Mouse (Mus musculus) stomach, embryonic 14.5 days (tissue): ENCODE measurements around the gene Mybph. TPM values are rescaled to one million over a fixed set of nuclear protein-coding genes. Genes with fewer than 3 reads are reported as not detected.

Experiments
- ATAC-seq: fragments of 200-750 bp; cut with Nextera tagmentation; 2 replicates; pipeline ENCODE4 v1.8.0; 2017; ENCODE audit warnings: low read depth, moderate TSS enrichment; ENCODE audit not compliant: insufficient number of reproducible peaks, insufficient read depth, low FRiP score
- H3K27ac ChIP-seq: fragments of 300-500 bp; sonication (generic); 2 replicates; pipeline ENCODE4 v1.5.1; 2014; ENCODE audit warnings: mild to moderate bottlenecking, low read length, moderate library complexity, mixed read lengths
- H3K27me3 ChIP-seq: fragments of 300-500 bp; sonication (generic); 2 replicates; pipeline ENCODE4 v1.6.1; 2014; ENCODE audit warnings: low read length, control low read depth, mixed read lengths; ENCODE audit not compliant: control insufficient read depth, insufficient read depth
- H3K36me3 ChIP-seq: fragments of 300-500 bp; sonication (generic); 2 replicates; pipeline ENCODE4 v1.6.1; 2014; ENCODE audit warnings: mild to moderate bottlenecking, control low read depth, low read length, moderate library complexity, mixed read lengths; ENCODE audit not compliant: control insufficient read depth, insufficient read depth
- H3K4me1 ChIP-seq: fragments of 300-500 bp; sonication (generic); 2 replicates; pipeline ENCODE4 v1.6.1; 2014; ENCODE audit warnings: low read length, control low read depth, mixed read lengths; ENCODE audit not compliant: control insufficient read depth, insufficient read depth
- H3K4me2 ChIP-seq: fragments of 300-500 bp; sonication (generic); replicated peaks from 2 replicates; pipeline ENCODE4 v1.6.1; 2014; ENCODE audit warnings: low read depth, low read length, control low read depth
- H3K4me3 ChIP-seq: fragments of 300-500 bp; sonication (generic); 2 replicates; pipeline ENCODE4 v1.5.1; 2014; ENCODE audit warnings: low read depth, low read length, control low read depth
- H3K9ac ChIP-seq: fragments of 300-500 bp; sonication (generic); replicated peaks from 2 replicates; pipeline ENCODE4 v1.6.1; 2014; ENCODE audit warnings: low read depth, mild to moderate bottlenecking, control low read depth, low read length, moderate library complexity, mixed read lengths
- H3K9me3 ChIP-seq: fragments of 300-500 bp; sonication (generic); 2 replicates; pipeline ENCODE4 v1.6.1; 2016; ENCODE audit warnings: low read depth, low read length, control low read depth; ENCODE audit not compliant: control insufficient read depth
- WGBS: fragments of 180-500 bp; shearing (Covaris S2); extraction: QIAGEN DNeasy Blood & Tissue Kit; methylation state at CpG from one replicate; pipeline ENCODE4 v1.1.7; 2014; 5-methylcytosine and 5-hydroxymethylcytosine counted together
- polyA plus RNA-seq: library from polyadenylated mRNA; unstranded; fragments of >200 nt; fragmentation: Nextera tagmentation; extraction: Ambion mirVana; gene quantifications from 2 replicates; pipeline ENCODE4 v1.2.1, GENCODE M21; 2014

Mybph gene
- polyA plus RNA-seq, 1 experiment from 2014 or later: not detected

DNA sequence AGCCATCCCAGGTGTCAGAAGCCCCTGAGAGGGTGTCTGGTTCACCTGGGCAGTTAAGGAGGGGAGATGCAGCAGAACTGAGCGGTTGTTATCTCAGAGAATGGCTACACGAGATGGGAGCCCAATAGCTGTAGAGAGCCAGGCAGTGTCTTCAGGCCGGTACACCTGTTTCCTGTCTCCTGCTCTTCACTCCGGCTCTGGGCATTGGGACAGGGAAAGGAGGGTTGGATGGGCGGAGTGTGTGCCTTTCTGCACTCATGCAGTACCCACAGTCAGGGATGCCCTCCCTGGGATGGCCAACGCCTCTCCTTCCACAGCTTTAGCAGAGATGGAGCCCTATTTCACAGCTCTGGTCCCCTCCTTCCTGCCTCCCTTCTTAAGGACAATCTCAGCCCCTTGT is 17.8 kb downstream of the Mybph start:
- Histone ChIP-seq H3K9ac (no peak overlapping the region), H3K27ac (no peak overlapping the region), H3K9me3 (no peaks in the 10 kb centered on the region), H3K36me3 (no peaks in the 10 kb centered on the region), H3K4me3 (no peak overlapping the region), H3K4me1 (peaks cover 7% of the 10 kb centered on the region; the same call in 1 of the 2 replicates), H3K4me2 (no peak overlapping the region), H3K27me3 (no peaks in the 10 kb centered on the region)
- 47% methylated on average over 6 of the region's 6 CpGs for WGBS
- no peak for ATAC-seq

DNA sequence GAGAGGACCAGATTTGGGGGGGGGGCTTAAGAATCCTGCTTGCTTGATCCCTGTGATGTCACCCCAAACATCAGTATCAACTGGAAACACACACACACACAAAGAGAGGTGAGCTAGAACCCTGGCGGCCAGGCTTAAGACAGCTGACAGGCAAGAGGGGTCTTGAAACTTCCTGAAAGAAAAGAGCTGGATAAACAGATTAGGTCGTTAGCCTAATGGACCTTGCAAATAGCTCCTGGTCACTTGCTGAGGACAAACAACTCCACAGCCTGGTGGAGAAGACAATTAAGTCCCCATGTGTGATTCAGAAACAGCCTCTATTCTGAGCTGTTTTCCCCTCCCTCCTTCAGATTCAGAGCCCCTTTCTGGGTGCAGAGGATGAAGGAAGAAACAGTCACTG is 18.4 kb downstream of the Mybph start:
- no peaks in the 10 kb centered on the region for H3K9me3 ChIP-seq
- H3K9ac ChIP-seq: no peak overlapping the region
- no peak for ATAC-seq
- H3K4me2 ChIP-seq: no peak overlapping the region
- H3K4me3 ChIP-seq: no peak overlapping the region
- 19% methylated on average over 2 of the region's 2 CpGs for WGBS
- peaks cover 7% of the 10 kb centered on the region; the same call in 1 of the 2 replicates for H3K4me1 ChIP-seq
- no peak overlapping the region for H3K27ac ChIP-seq
- H3K36me3 ChIP-seq: no peaks in the 10 kb centered on the region
- no peaks in the 10 kb centered on the region for H3K27me3 ChIP-seq

DNA sequence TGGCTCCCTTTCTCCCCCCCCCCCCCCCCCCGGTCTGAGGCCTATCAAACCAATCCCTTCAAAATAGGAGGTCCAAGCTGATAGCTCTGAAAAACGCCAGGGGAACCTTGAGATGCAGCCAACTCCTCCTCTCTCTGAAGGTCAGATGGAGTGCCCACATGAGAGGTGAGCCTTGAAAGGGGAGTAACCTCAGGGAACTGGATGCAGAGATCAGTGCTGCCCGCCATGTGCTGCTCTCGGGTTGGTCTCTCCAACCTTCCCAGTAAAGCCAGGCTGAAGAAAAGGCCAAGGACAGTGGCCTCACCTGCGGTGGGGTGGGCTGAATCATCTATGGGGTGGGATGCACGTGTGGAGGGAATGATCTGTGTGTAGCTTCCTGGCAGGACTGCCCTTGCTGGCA is 19.1 kb downstream of the Mybph start:
- peaks cover 10% of the 10 kb centered on the region; the same call in 1 of the 2 replicates for H3K4me1 ChIP-seq
- H3K9ac ChIP-seq: no peak overlapping the region
- no peak overlapping the region for H3K27ac ChIP-seq

DNA sequence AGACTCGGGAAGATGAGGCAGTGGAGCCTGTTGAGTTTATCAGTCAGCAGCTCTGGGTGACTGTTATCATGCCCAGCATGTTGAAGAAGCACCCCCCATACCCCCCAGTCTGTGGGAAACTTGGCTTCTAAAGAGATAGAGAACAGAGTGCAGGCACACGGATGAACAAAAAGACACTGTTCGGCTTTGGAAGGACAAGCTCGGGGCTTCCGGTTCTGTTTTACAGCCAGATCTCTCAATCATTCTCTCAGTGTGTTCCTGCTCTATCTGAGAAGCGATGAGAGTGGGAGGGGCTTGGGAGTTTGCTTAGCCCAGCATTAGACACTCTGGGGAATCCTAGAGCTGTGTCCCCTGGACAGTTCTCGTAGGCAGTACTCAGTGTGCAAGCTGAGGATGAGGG is 20.2 kb downstream of the Mybph start:
- Histone ChIP-seq H3K36me3 (no peaks in the 10 kb centered on the region), H3K27me3 (no peaks in the 10 kb centered on the region), H3K4me1 (peaks cover 10% of the 10 kb centered on the region; the same call in 1 of the 2 replicates), H3K9me3 (no peaks in the 10 kb centered on the region), H3K4me2 (no peak overlapping the region), H3K4me3 (no peak overlapping the region), H3K27ac (no peak overlapping the region), H3K9ac (no peak overlapping the region)
- 54% methylated on average over 7 of the region's 7 CpGs for WGBS
- no peak for ATAC-seq

More for the DNA sequence above, 19.1 kb downstream of the Mybph start:
- 85% methylated on average over 5 of the region's 6 CpGs for WGBS
- no peak for ATAC-seq
- Histone ChIP-seq H3K27me3 (no peaks in the 10 kb centered on the region), H3K9me3 (no peaks in the 10 kb centered on the region), H3K4me2 (no peak overlapping the region), H3K36me3 (no peaks in the 10 kb centered on the region), H3K4me3 (no peak overlapping the region)

DNA sequence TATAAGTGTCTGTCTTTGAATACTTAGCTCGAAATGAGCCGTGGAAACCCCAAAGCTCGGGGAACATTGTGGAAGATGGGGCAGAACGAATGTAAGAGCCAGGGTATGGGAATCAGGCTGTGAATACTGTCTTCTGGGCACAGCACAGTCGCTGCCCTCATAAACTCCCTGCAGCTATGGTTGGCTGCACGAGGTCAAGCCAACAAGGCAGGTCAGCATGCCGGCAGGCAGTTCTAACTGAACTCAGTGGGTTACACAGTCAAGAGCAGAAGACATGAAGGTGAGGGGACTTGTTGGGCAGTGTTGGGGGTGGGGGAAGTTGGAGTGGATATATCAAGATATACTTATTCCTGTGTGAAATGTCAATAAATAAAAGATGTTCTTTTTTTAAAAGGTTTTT is 21.8 kb downstream of the Mybph start:
- no peak overlapping the region for H3K27ac ChIP-seq
- 64% methylated on average over 7 of the region's 7 CpGs for WGBS
- H3K27me3 ChIP-seq: no peaks in the 10 kb centered on the region
- H3K4me1 ChIP-seq: peaks cover 10% of the 10 kb centered on the region; the same call in 1 of the 2 replicates
- ATAC-seq: no peak
- H3K36me3 ChIP-seq: no peaks in the 10 kb centered on the region
- no peaks in the 10 kb centered on the region for H3K9me3 ChIP-seq
- H3K4me3 ChIP-seq: no peak overlapping the region
- no peak overlapping the region for H3K4me2 ChIP-seq
- no peak overlapping the region for H3K9ac ChIP-seq

DNA sequence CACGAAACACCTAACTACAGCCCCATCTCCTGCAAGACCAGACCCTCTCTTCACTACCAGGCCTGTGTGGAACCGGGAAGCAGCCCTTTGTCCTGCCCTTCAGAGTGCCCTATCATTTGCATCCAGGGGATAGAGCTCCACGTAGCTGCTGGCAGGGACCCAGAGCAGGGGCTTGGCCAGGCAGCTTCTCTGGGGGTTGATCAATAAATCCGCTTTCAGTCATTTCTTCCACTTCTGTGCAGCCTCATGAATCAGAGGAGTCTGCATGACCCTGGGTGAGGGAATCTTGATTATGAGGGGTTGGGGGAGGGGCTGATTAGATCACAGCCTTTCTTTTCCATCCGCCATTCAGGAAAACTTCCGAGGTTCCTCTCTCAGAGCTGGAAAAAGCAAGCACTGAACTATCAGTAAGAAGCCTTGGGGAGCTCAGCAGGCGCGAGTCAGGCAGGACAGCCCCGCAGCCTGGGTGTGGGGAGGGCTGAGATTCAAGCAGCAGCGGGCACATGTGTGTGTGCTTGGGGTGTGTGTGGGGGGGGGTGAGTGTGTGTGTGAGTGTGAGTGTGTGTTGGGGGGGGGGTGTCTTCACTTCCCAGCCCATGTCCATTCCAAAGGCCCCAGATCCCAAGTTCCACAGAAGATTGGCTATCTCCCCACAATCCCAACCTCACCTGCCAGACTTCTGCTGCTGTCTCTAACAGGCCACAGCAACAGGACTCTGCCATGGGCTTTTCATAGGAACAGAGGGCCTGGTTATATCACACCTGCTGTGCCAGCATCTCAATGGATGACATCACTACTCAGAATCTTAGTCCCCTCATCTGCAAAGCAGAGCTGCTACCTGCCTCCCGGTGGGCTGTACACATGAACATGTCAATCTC is 22.7 kb downstream of the Mybph start:
- H3K9ac ChIP-seq: no peak overlapping the region
- H3K27me3 ChIP-seq: no peaks in the 10 kb centered on the region
- no peak overlapping the region for H3K4me2 ChIP-seq
- peaks cover 10% of the 10 kb centered on the region; the same call in 1 of the 2 replicates for H3K4me1 ChIP-seq
- 35% methylated on average over 11 of the region's 11 CpGs for WGBS
- ATAC-seq: no peak
- no peak overlapping the region for H3K4me3 ChIP-seq
- H3K9me3 ChIP-seq: no peaks in the 10 kb centered on the region
- H3K27ac ChIP-seq: peak overlapping the region; percentile 39; the same call in 1 of the 2 replicates
- no peaks in the 10 kb centered on the region for H3K36me3 ChIP-seq

DNA sequence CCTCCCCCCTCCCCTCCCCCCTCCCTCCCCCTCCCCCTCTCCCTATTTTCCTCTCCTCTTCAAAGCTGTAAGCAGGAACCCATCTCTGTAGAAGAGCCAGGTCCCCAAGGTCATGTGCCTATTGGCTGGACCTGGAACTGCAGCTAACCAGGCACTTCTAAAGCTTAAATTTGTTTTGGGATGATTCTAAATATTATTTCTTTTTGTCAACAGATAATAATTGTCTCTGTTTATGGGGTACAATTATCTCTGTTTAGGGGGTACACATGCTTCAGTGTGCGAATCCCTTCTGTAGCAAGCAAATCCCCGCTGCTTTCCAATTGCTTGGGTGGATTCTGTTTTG is 23.4 kb downstream of the Mybph start:
- H3K27ac ChIP-seq: no peak overlapping the region
- H3K9ac ChIP-seq: no peak overlapping the region
- no peak overlapping the region for H3K4me2 ChIP-seq
- no peaks in the 10 kb centered on the region for H3K36me3 ChIP-seq
- H3K4me3 ChIP-seq: no peak overlapping the region
- H3K9me3 ChIP-seq: no peaks in the 10 kb centered on the region
- 86% methylated on average over 2 of the region's 2 CpGs for WGBS
- peaks cover 6% of the 10 kb centered on the region; the same call in 1 of the 2 replicates for H3K4me1 ChIP-seq
- ATAC-seq: no peak
- H3K27me3 ChIP-seq: no peaks in the 10 kb centered on the region

DNA sequence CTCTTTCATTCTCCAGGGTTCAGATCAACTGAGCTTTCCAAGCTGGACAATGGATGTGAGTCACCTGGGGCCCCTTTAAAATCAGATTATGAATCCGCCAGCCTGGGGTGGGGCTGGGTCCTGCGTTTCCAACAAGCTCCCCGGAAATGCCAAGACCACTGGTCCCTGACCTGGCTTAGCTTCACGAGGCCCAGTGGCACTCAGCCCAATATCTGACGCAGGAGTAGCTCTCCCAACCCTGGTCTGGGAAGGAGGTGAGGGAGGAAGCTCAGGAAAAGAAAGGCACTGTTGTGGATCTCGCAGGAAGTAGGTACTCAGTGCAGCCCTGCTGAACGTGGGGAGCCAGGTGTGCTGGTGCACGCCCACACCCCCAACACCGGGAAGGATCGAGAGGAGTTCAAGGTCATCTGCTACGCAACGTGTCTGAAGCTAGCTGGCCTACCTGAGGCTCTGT is 23.8 kb downstream of the Mybph start:
- Histone ChIP-seq H3K27ac (no peak overlapping the region), H3K36me3 (no peaks in the 10 kb centered on the region), H3K4me3 (no peak overlapping the region), H3K27me3 (no peaks in the 10 kb centered on the region), H3K9ac (no peak overlapping the region), H3K4me1 (peaks cover 4% of the 10 kb centered on the region; the same call in 1 of the 2 replicates), H3K9me3 (no peaks in the 10 kb centered on the region), H3K4me2 (no peak overlapping the region)
- ATAC-seq: peak; percentile 73
- 44% methylated on average over 12 of the region's 12 CpGs for WGBS
